Mouse (Mus musculus) urinary bladder, postnatal 14 days (tissue): Measurements from ENCODE around the gene Stxbp6.
A peak's percentile ranks its signal among the peaks of the same experiment; 100 is the strongest.

Source experiments
- DNase-seq: peaks from one replicate; pipeline ENCODE4 v3.0.0; 2021; ENCODE audit warnings: low spot score

The Stxbp6 gene

GRCm38 (mm10) chr12:44996274-44996673 lies 78.2 kb downstream of the Stxbp6 start:
- DNase-seq: no peak

- DNase-seq: peak; percentile 9
These were observed 81.1 kb downstream of the Stxbp6 start for GRCm38 (mm10) chr12:44993391-44993790.

- no peak for DNase-seq
These were observed 81.7 kb downstream of the Stxbp6 start for GRCm38 (mm10) chr12:44992847-44993246.

- DNase-seq: no peak
These were observed 84.1 kb downstream of the Stxbp6 start for GRCm38 (mm10) chr12:44990379-44990778.

GRCm38 (mm10) chr12:44989011-44989410 lies 85.5 kb downstream of the Stxbp6 start:
- no peak for DNase-seq

GRCm38 (mm10) chr12:44987762-44988161 lies 86.7 kb downstream of the Stxbp6 start:
- DNase-seq: no peak

- DNase-seq: no peak
These were observed 95.1 kb downstream of the Stxbp6 start for GRCm38 (mm10) chr12:44979316-44979848.

GRCm38 (mm10) chr12:44975266-44975665 lies 99.2 kb downstream of the Stxbp6 start:
- DNase-seq: no peak

- no peak for DNase-seq
These were observed 103.0 kb downstream of the Stxbp6 start for GRCm38 (mm10) chr12:44971477-44971876.

- no peak for DNase-seq
These were observed 107.1 kb downstream of the Stxbp6 start for GRCm38 (mm10) chr12:44967448-44967847.

- DNase-seq: no peak
These were observed 117.0 kb downstream of the Stxbp6 start for GRCm38 (mm10) chr12:44957474-44957873.

GRCm38 (mm10) chr12:44953121-44953520 lies 121.4 kb downstream of the Stxbp6 start:
- DNase-seq: no peak

GRCm38 (mm10) chr12:44952072-44952471 lies 122.4 kb downstream of the Stxbp6 start:
- DNase-seq: no peak

GRCm38 (mm10) chr12:44950559-44950958 lies 124.0 kb downstream of the Stxbp6 start:
- DNase-seq: no peak

GRCm38 (mm10) chr12:44947823-44948222 lies 126.7 kb downstream of the Stxbp6 start:
- no peak for DNase-seq

- DNase-seq: no peak
These were observed 134.2 kb downstream of the Stxbp6 start for GRCm38 (mm10) chr12:44940325-44940724.

GRCm38 (mm10) chr12:44939106-44939505 lies 135.4 kb downstream of the Stxbp6 start:
- DNase-seq: no peak

GRCm38 (mm10) chr12:44932954-44933353 lies 141.6 kb downstream of the Stxbp6 start:
- DNase-seq: no peak

GRCm38 (mm10) chr12:44931716-44932115 lies 142.8 kb downstream of the Stxbp6 start:
- no peak for DNase-seq

- DNase-seq: no peak
These were observed 146.1 kb downstream of the Stxbp6 start for GRCm38 (mm10) chr12:44928456-44928855.

- no peak for DNase-seq
These were observed 148.6 kb downstream of the Stxbp6 start for GRCm38 (mm10) chr12:44925901-44926300.

- DNase-seq: no peak
These were observed 151.2 kb downstream of the Stxbp6 start for GRCm38 (mm10) chr12:44923273-44923672.

GRCm38 (mm10) chr12:44922241-44922640 lies 152.3 kb downstream of the Stxbp6 start:
- no peak for DNase-seq

- DNase-seq: no peak
These were observed 154.9 kb downstream of the Stxbp6 start for GRCm38 (mm10) chr12:44919613-44920012.

- no peak for DNase-seq
These were observed 155.6 kb downstream of the Stxbp6 start for GRCm38 (mm10) chr12:44918929-44919328.
